Mouse (Mus musculus) forebrain, postnatal 0 days (tissue): Measurements from ENCODE around the gene Phf1. TPM values are rescaled to one million over a fixed set of nuclear protein-coding genes. Genes with fewer than 3 reads are reported as not detected.
"Not testable (repeated sequence)": the region's sequence is repeated elsewhere in the genome, so short reads cannot be mapped to it uniquely, and the experiment has no call there.

Experiments used
- ATAC-seq: fragments of 200-750 bp; cut with Nextera tagmentation; 2 replicates; pipeline ENCODE4 v1.8.0; 2017; ENCODE audit warnings: mild to moderate bottlenecking, moderate library complexity
- DNase-seq: peaks from one replicate; pipeline ENCODE4 v3.0.0-alpha.2; 2015
- H3K27ac ChIP-seq: fragments of 300-500 bp; sonication (generic); 2 replicates; pipeline ENCODE4 v1.5.1; 2014; ENCODE audit warnings: low read depth, mild to moderate bottlenecking, antibody characterized with exemption, low read length, moderate library complexity, mixed read lengths
- H3K27me3 ChIP-seq: fragments of 300-500 bp; sonication (generic); 2 replicates; pipeline ENCODE4 v1.6.1; 2014; ENCODE audit warnings: mild to moderate bottlenecking, low read length, mixed read lengths; ENCODE audit not compliant: insufficient read depth
- H3K36me3 ChIP-seq: fragments of 300-500 bp; sonication (generic); 2 replicates; pipeline ENCODE4 v1.6.1; 2014; ENCODE audit warnings: mild to moderate bottlenecking, moderate library complexity; ENCODE audit not compliant: insufficient read depth
- H3K4me1 ChIP-seq: fragments of 300-500 bp; sonication (generic); 2 replicates; pipeline ENCODE4 v1.6.1; 2014; ENCODE audit warnings: antibody characterized with exemption; ENCODE audit not compliant: insufficient read depth
- H3K4me2 ChIP-seq: fragments of 300-500 bp; sonication (generic); 2 replicates; pipeline ENCODE4 v1.6.1; 2014; ENCODE audit warnings: low read depth, mild to moderate bottlenecking, moderate library complexity
- H3K4me3 ChIP-seq: fragments of 300-500 bp; sonication (generic); 2 replicates; pipeline ENCODE4 v1.5.1; 2014; ENCODE audit warnings: low read depth, low read length, mixed read lengths
- H3K9ac ChIP-seq: fragments of 300-500 bp; sonication (generic); 2 replicates; pipeline ENCODE4 v1.6.1; 2014; ENCODE audit warnings: mild to moderate bottlenecking
- H3K9me3 ChIP-seq: fragments of 300-500 bp; sonication (generic); 2 replicates; pipeline ENCODE4 v1.6.1; 2016; ENCODE audit warnings: low read length
- CTCF ChIP-seq: sonication (generic); IDR thresholded peaks from 2 replicates; pipeline ENCODE4 v1.5.1; 2016; ENCODE audit warnings: antibody characterized with exemption, control low read depth, low read depth
- WGBS: fragments of 180-500 bp; shearing (Covaris S2); extraction: QIAGEN DNeasy Blood & Tissue Kit; methylation state at CpG from one replicate; pipeline ENCODE4 v1.1.7; 2014; 5-methylcytosine and 5-hydroxymethylcytosine counted together
- polyA plus RNA-seq: library from polyadenylated mRNA; unstranded; fragments of >200 nt; fragmentation: Nextera tagmentation; extraction: Ambion mirVana; gene quantifications from 2 replicates; pipeline ENCODE4 v1.2.1, GENCODE M21; 2015
- total RNA-seq: library from RNA; depleted of rRNA; stranded (reverse); fragments of >200 nt; gene quantifications from 2 replicates; pipeline ENCODE4 v1.2.3, GENCODE M21; 2014

Phf1 gene
- total and polyA plus RNA-seq, 2 experiments from 2014 or later, result 24.1 to 35.4 TPM

DNA sequence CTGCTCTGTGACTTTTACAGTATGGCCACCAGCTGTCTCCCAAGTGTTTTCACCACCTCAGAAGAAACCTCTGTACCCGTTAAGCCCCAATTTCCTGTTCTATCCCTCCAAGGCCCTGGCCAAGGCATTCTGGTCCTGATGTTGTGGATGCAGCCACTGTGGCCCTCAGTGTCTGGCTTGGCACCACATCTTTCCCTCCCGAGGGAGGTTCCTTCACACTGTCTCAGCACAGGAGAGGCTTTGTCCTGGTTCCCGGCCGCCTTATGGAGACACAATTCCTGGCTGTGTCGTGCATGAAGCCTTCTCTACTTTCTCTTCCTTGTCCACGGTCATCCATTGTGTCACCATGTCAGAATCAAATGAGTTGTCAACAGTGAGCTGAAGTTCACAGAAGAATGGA lies 39.4 kb upstream of the Phf1 start:
- H3K4me2 ChIP-seq, result no peak overlapping the region
- no peaks in the 10 kb centered on the region for H3K36me3 ChIP-seq
- H3K9ac ChIP-seq, result no peak overlapping the region
- TF ChIP-seq CTCF, result no peak
- ATAC-seq (peak; percentile 21; the same call in 1 of the 2 replicates), DNase-seq (no peak)
- no peaks in the 10 kb centered on the region for H3K9me3 ChIP-seq
- WGBS, result 31% methylated on average over 6 of the region's 6 CpGs
- H3K4me3 ChIP-seq, result no peak overlapping the region
- H3K27ac ChIP-seq, result no peak overlapping the region
- H3K4me1 ChIP-seq, result peaks cover 26% of the 10 kb centered on the region
- no peaks in the 10 kb centered on the region for H3K27me3 ChIP-seq

DNA sequence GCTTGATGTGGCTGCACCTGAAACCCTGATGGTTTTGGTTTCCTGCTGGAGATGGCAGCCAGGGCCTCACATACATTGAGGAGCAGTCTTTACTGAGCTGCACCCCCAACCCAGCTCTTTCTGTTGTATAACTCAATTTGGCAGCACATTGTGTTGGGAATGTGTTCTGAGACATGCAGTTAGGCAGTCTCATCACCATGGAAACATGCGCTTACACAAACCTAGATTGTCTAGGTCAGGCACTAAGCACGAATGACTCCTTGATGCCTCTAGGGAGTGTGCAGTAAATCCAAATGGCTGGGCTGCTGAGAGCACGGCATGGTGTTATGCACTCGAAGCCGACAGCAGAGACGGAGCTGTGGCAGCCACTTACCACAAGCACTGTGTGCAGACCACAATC lies 38.5 kb upstream of the Phf1 start:
- Histone ChIP-seq H3K9me3 (no peaks in the 10 kb centered on the region), H3K9ac (no peak overlapping the region), H3K27ac (peak overlapping the region; percentile 40), H3K4me3 (no peak overlapping the region), H3K36me3 (no peaks in the 10 kb centered on the region), H3K4me1 (peaks cover 26% of the 10 kb centered on the region), H3K4me2 (no peak overlapping the region), H3K27me3 (no peaks in the 10 kb centered on the region)
- peak; percentile 80 for ATAC-seq
- no peak for TF ChIP-seq CTCF
- peak; percentile 37 for DNase-seq
- 72% methylated on average over 6 of the region's 6 CpGs for WGBS

DNA sequence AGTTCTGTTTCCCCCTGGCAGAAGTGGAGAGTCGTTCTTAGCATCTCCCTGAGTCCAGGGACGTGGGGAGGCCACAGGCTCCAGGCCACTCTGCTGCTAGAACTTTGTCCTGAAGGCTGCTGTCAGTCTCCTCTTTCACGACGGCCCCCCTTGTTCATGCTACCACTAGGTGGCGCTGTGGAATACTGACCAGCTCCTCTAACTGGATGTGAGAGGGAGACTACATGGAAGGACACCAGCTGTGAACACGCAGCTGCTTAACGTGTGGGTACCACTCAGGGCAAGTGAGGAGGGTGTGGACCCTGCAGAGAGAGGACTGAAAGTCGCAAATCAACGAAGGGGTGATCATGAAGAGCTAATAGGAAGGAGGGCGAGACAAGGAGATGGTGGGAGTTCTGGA lies 37.3 kb upstream of the Phf1 start:
- no peaks in the 10 kb centered on the region for H3K27me3 ChIP-seq
- H3K4me3 ChIP-seq, result no peak overlapping the region
- H3K4me2 ChIP-seq, result no peak overlapping the region
- H3K27ac ChIP-seq, result no peak overlapping the region
- H3K9me3 ChIP-seq, result no peaks in the 10 kb centered on the region
- no peak overlapping the region for H3K9ac ChIP-seq
- no peak for ATAC-seq
- 11% methylated on average over 10 of the region's 10 CpGs for WGBS
- peaks cover 26% of the 10 kb centered on the region for H3K4me1 ChIP-seq
- peak; percentile 82 for TF ChIP-seq CTCF
- DNase-seq, result peak; percentile 59
- H3K36me3 ChIP-seq, result no peaks in the 10 kb centered on the region

DNA sequence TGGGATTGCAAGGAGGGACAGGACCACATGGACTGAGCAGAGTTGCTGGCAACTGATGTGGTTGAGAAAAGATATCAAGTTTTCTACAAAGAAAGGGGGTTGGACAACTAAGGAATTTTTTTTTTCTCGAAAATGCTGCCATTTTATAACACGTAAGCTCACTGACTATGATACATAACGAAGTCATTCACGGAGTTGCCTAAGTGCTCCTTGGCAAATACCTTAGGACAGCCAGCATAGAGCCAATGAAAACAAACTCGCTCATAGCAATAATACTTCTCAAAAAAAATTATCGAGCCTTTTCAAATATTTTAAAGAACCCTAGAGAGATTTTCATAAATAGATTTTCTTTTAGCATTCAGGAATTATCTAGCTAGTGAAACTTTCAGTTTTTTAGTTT lies 31.9 kb upstream of the Phf1 start:
- ATAC-seq (no peak), DNase-seq (no peak)
- Histone ChIP-seq H3K36me3 (no peaks in the 10 kb centered on the region), H3K9ac (no peak overlapping the region), H3K27me3 (no peaks in the 10 kb centered on the region), H3K4me2 (no peak overlapping the region), H3K27ac (no peak overlapping the region), H3K4me3 (no peak overlapping the region), H3K9me3 (no peaks in the 10 kb centered on the region), H3K4me1 (no peaks in the 10 kb centered on the region)
- WGBS, result 78% methylated on average over 6 of the region's 6 CpGs
- TF ChIP-seq CTCF, result no peak

DNA sequence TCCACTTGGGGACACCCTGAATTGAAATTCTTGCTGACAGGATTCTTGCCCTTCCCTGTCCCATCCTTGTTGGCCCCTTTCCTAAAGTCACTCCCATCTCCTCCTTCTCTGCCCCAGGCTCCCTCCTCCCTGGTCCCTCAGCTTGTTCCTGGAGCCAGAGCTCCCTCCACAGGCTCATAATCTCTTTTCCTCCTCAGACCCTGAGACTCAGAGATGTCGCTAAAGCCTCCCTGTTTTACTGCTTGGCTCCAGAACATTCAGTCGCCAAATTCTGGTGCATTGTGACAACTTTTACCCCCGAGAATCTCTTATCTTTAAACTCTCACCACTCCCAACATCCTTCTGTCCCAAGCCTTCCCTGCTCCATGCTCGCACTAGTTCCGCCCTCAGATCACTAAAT lies 28.5 kb upstream of the Phf1 start:
- H3K9ac ChIP-seq, result no peak overlapping the region
- H3K4me2 ChIP-seq, result no peak overlapping the region
- DNase-seq (no peak), ATAC-seq (no peak)
- no peaks in the 10 kb centered on the region for H3K9me3 ChIP-seq
- 0 out of 2 replicates have a peak, but pooled peaks have one; percentile 7 for TF ChIP-seq CTCF
- no peaks in the 10 kb centered on the region for H3K27me3 ChIP-seq
- no peak overlapping the region for H3K27ac ChIP-seq
- no peaks in the 10 kb centered on the region for H3K4me1 ChIP-seq
- 58% methylated on average over 5 of the region's 5 CpGs for WGBS
- no peak overlapping the region for H3K4me3 ChIP-seq
- H3K36me3 ChIP-seq, result no peaks in the 10 kb centered on the region

DNA sequence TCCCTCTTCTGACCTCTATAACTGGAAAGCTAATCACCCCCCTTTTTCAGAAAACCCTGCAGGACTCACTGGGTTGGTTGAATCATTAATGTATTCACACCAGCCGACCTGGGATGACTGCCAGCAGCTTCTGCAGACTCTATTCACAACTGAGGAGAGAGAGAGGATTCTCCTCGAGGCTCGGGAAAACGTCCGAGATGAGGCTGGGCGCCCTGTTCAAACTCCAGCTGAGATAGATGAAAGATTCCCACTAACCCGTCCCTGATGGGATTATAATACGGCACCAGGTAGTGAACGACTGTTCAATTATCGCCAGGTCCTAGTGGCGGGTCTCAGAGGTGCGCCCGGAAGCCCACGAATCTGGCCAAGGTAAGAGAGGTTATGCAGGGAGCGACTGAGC lies 25.3 kb upstream of the Phf1 start:
- ATAC-seq, result not testable (repeated sequence)
- WGBS, result 60% methylated on average over 14 of the region's 15 CpGs

DNA sequence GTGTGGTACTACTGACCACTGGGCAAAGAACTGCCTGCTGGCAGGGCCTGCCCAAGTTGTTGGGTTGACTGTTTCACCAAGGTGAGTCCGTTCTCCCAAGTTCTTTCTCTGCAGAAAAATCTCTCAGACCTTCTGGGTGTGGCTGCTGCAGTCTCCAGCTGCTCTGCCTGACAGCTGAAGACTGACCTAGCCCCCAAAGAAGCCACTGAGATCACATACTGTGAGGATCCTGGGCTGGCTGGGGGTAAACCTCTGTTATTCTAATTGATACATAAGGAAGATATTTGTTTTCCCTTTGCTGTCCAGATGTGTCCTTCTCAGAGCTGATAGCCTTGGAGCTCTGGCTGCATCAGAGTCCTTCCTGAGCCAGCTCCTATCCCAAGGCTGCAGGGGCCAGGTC lies 17.6 kb upstream of the Phf1 start:
- no peak overlapping the region for H3K4me3 ChIP-seq
- no peak overlapping the region for H3K4me2 ChIP-seq
- DNase-seq (no peak), ATAC-seq (no peak)
- H3K9ac ChIP-seq, result no peak overlapping the region
- no peaks in the 10 kb centered on the region for H3K36me3 ChIP-seq
- WGBS, result 61% methylated on average over 1 of the region's 1 CpGs
- H3K27ac ChIP-seq, result no peak overlapping the region
- no peaks in the 10 kb centered on the region for H3K4me1 ChIP-seq
- no peaks in the 10 kb centered on the region for H3K9me3 ChIP-seq
- H3K27me3 ChIP-seq, result no peaks in the 10 kb centered on the region
- no peak for TF ChIP-seq CTCF

More for the DNA sequence above, 25.3 kb upstream of the Phf1 start:
- H3K4me2 ChIP-seq, DNase-seq, H3K27me3 ChIP-seq, H3K9me3 ChIP-seq, H3K4me3 ChIP-seq, H3K4me1 ChIP-seq, H3K9ac ChIP-seq, H3K36me3 ChIP-seq, H3K27ac ChIP-seq: not testable (repeated sequence)
